Mouse (Mus musculus) limb, embryonic 10.5 days (tissue): ENCODE measurements around the gene Tctex1d1. TPM values are rescaled to one million over a fixed set of nuclear protein-coding genes. Genes with fewer than 3 reads are reported as not detected.

Experiments used
- DNase-seq: peaks from one replicate; pipeline ENCODE4 v3.0.0-alpha.2; 2017; ENCODE audit warnings: low spot score
- H3K27ac ChIP-seq: fragments of 300-500 bp; sonication (generic); 2 replicates; pipeline ENCODE4 v1.5.1; 2016; ENCODE audit warnings: mild to moderate bottlenecking
- H3K27me3 ChIP-seq: fragments of 300-500 bp; sonication (generic); 2 replicates; pipeline ENCODE4 v1.6.1; 2016; ENCODE audit warnings: low read depth, mild to moderate bottlenecking; ENCODE audit not compliant: poor library complexity, severe bottlenecking
- H3K36me3 ChIP-seq: fragments of 300-500 bp; sonication (generic); 2 replicates; pipeline ENCODE4 v1.6.1; 2016; ENCODE audit warnings: mild to moderate bottlenecking, moderate library complexity
- H3K4me1 ChIP-seq: fragments of 300-500 bp; sonication (generic); 2 replicates; pipeline ENCODE4 v1.6.1; 2016
- H3K4me3 ChIP-seq: fragments of 300-500 bp; sonication (generic); 2 replicates; pipeline ENCODE4 v1.5.1; 2016; ENCODE audit warnings: mild to moderate bottlenecking, moderate library complexity
- H3K9me3 ChIP-seq: fragments of 300-500 bp; sonication (generic); replicated peaks from 2 replicates; pipeline ENCODE4 v1.6.1; 2016; ENCODE audit warnings: mild to moderate bottlenecking
- WGBS: fragments of 180-500 bp; shearing (Covaris S2); methylation state at CpG from one replicate; pipeline ENCODE4 v1.1.7; 2016; 5-methylcytosine and 5-hydroxymethylcytosine counted together
- polyA plus RNA-seq: library from polyadenylated mRNA; unstranded; fragments of >200 nt; fragmentation: Nextera tagmentation; extraction: Ambion mirVana; gene quantifications from 2 replicates; pipeline ENCODE4 v1.2.1, GENCODE M21; 2016

Tctex1d1 gene
- polyA plus RNA-seq, 1 experiment from 2014 or later = 0.10 TPM

- no peak overlapping the region for H3K4me3 ChIP-seq
- no peaks in the 10 kb centered on the region for H3K27me3 ChIP-seq
- H3K36me3 ChIP-seq = no peaks in the 10 kb centered on the region
- 71% methylated on average over 14 of the region's 14 CpGs for WGBS
- DNase-seq = no peak
- no peaks in the 10 kb centered on the region for H3K9me3 ChIP-seq
- no peak overlapping the region for H3K27ac ChIP-seq
- H3K4me1 ChIP-seq = peaks cover 29% of the 10 kb centered on the region
Measured at GRCm38 (mm10) chr4:103039103-103039837, 60.9 kb downstream of the Tctex1d1 start.

- Histone ChIP-seq H3K4me3 (no peak overlapping the region), H3K4me1 (peaks cover 29% of the 10 kb centered on the region), H3K36me3 (no peaks in the 10 kb centered on the region), H3K27me3 (no peaks in the 10 kb centered on the region), H3K9me3 (no peaks in the 10 kb centered on the region), H3K27ac (no peak overlapping the region)
- DNase-seq = no peak
- WGBS = 49% methylated on average over 5 of the region's 5 CpGs
Measured at GRCm38 (mm10) chr4:103039838-103040191, 61.4 kb downstream of the Tctex1d1 start.

DNA sequence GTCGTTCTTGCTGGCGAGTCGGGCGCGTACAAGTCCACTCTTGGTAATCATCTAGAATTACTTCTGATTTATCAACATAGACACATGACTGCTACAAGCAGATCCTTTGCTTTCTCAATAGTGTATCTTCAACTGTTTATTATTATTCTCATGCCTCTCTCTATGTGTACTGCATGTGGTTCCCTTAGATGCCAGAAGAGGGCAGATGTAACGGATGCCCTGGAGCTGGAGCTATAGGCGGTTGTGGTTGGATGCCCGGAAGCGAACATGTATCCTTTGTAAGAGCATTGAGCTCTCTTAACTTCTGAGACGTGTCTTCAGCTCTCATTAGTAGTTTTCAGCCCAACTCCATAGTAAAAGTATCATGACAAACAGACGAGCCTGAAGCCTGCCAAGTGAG lies 64.6 kb downstream of the Tctex1d1 start:
- Histone ChIP-seq H3K9me3 (no peaks in the 10 kb centered on the region), H3K4me1 (peaks cover 18% of the 10 kb centered on the region), H3K4me3 (no peak overlapping the region), H3K27me3 (no peaks in the 10 kb centered on the region), H3K36me3 (no peaks in the 10 kb centered on the region), H3K27ac (no peak overlapping the region)
- DNase-seq = no peak
- WGBS = 95% methylated on average over 11 of the region's 11 CpGs

- DNase-seq = no peak
- H3K27ac ChIP-seq = no peak overlapping the region
- 85% methylated on average over 11 of the region's 11 CpGs for WGBS
- no peaks in the 10 kb centered on the region for H3K27me3 ChIP-seq
- no peaks in the 10 kb centered on the region for H3K9me3 ChIP-seq
- H3K36me3 ChIP-seq = no peaks in the 10 kb centered on the region
- no peak overlapping the region for H3K4me3 ChIP-seq
- H3K4me1 ChIP-seq = no peaks in the 10 kb centered on the region
Measured at GRCm38 (mm10) chr4:103048046-103048445, 69.6 kb downstream of the Tctex1d1 start.

Other genes with a start within 250 kb of the Tctex1d1 start
- gene Sgip1, start 237.3 kb upstream of the Tctex1d1 start, polyA plus RNA-seq = 6.2 and 6.9 TPM in 2 replicates
- gene Insl5, start 48.2 kb downstream of the Tctex1d1 start, polyA plus RNA-seq = not detected in 2 replicates
- 33.9 and 41.5 TPM in 2 replicates for gene Mier1, start 135.8 kb downstream of the Tctex1d1 start, polyA plus RNA-seq
- gene Wdr78, start 135.9 kb downstream of the Tctex1d1 start, polyA plus RNA-seq = 3.2 and 4.4 TPM in 2 replicates
- 10.4 and 10.5 TPM in 2 replicates for gene Slc35d1, start 236.6 kb downstream of the Tctex1d1 start, polyA plus RNA-seq